Mouse (Mus musculus): ENCODE measurements around the gene Fli1. TPM values are rescaled to one million over a fixed set of nuclear protein-coding genes. Genes with fewer than 3 reads are reported as not detected.

Fli1 gene
- polyA plus RNA-seq, 1 experiment from 2014 or later: 22.5 TPM

- H3K36me3 ChIP-seq (replicated peaks): no peaks in the 10 kb centered on the region
- WGBS: 91% methylated on average over 4 of the region's 4 CpGs
- H3K4me1 ChIP-seq: peaks cover 9% of the 10 kb centered on the region
Observed at GRCm38 (mm10) chr9:32531588-32531987, 11.1 kb downstream of the Fli1 start.

GRCm38 (mm10) chr9:32530975-32531374 is 11.7 kb downstream of the Fli1 start:
- 80% methylated on average over 1 of the region's 1 CpGs for WGBS
- Histone ChIP-seq H3K4me3 (no peak overlapping the region), H3K27ac (no peak overlapping the region), H3K27me3 (ENCODE audit: poor library complexity, severe bottlenecking) (peaks cover 23% of the 10 kb centered on the region), H3K9me3 (no peaks in the 10 kb centered on the region), H3K4me1 (peaks cover 9% of the 10 kb centered on the region), H3K36me3 (replicated peaks) (no peaks in the 10 kb centered on the region)
- no peak for DNase-seq (ENCODE audit: extremely low spot score, low spot score)

More at GRCm38 (mm10) chr9:32531588-32531987, 11.1 kb downstream of the Fli1 start:
- no peaks in the 10 kb centered on the region for H3K9me3 ChIP-seq
- H3K27ac ChIP-seq: no peak overlapping the region
- no peak for DNase-seq (ENCODE audit: extremely low spot score, low spot score)
- H3K27me3 ChIP-seq (ENCODE audit: poor library complexity, severe bottlenecking): peaks cover 28% of the 10 kb centered on the region
- H3K4me3 ChIP-seq: no peak overlapping the region

- Histone ChIP-seq H3K36me3 (replicated peaks) (no peaks in the 10 kb centered on the region), H3K4me1 (peaks cover 9% of the 10 kb centered on the region), H3K27me3 (ENCODE audit: poor library complexity, severe bottlenecking) (peaks cover 15% of the 10 kb centered on the region), H3K4me3 (no peak overlapping the region), H3K9me3 (no peaks in the 10 kb centered on the region), H3K27ac (no peak overlapping the region)
- WGBS: 68% methylated on average over 5 of the region's 5 CpGs
- DNase-seq (ENCODE audit: extremely low spot score, low spot score): no peak
Observed at GRCm38 (mm10) chr9:32530188-32530587, 12.5 kb downstream of the Fli1 start.

GRCm38 (mm10) chr9:32529594-32529993 is 13.1 kb downstream of the Fli1 start:
- H3K4me1 ChIP-seq: peaks cover 9% of the 10 kb centered on the region
- 91% methylated on average over 5 of the region's 5 CpGs for WGBS
- H3K4me3 ChIP-seq: no peak overlapping the region
- H3K27me3 ChIP-seq (ENCODE audit: poor library complexity, severe bottlenecking): peaks cover 10% of the 10 kb centered on the region
- no peaks in the 10 kb centered on the region for H3K36me3 ChIP-seq (replicated peaks)
- no peak for DNase-seq (ENCODE audit: extremely low spot score, low spot score)
- H3K9me3 ChIP-seq: no peaks in the 10 kb centered on the region
- no peak overlapping the region for H3K27ac ChIP-seq

- no peak overlapping the region for H3K27ac ChIP-seq
- no peak for DNase-seq (ENCODE audit: extremely low spot score, low spot score)
- no peaks in the 10 kb centered on the region for H3K36me3 ChIP-seq (replicated peaks)
- H3K4me3 ChIP-seq: no peak overlapping the region
- peaks cover 9% of the 10 kb centered on the region for H3K4me1 ChIP-seq
- H3K9me3 ChIP-seq: no peaks in the 10 kb centered on the region
- 97% methylated on average over 7 of the region's 7 CpGs for WGBS
- no peaks in the 10 kb centered on the region for H3K27me3 ChIP-seq (ENCODE audit: poor library complexity, severe bottlenecking)
Observed at GRCm38 (mm10) chr9:32527329-32527728, 15.3 kb downstream of the Fli1 start.

GRCm38 (mm10) chr9:32525787-32526186 is 16.9 kb downstream of the Fli1 start:
- no peaks in the 10 kb centered on the region for H3K9me3 ChIP-seq
- H3K4me3 ChIP-seq: no peak overlapping the region
- peaks cover 12% of the 10 kb centered on the region for H3K4me1 ChIP-seq
- DNase-seq (ENCODE audit: extremely low spot score, low spot score): no peak
- WGBS: 85% methylated on average over 5 of the region's 5 CpGs
- H3K36me3 ChIP-seq (replicated peaks): no peaks in the 10 kb centered on the region
- H3K27me3 ChIP-seq (ENCODE audit: poor library complexity, severe bottlenecking): no peaks in the 10 kb centered on the region
- H3K27ac ChIP-seq: no peak overlapping the region

- no peak for DNase-seq (ENCODE audit: extremely low spot score, low spot score)
- 76% methylated on average over 2 of the region's 2 CpGs for WGBS
- Histone ChIP-seq H3K36me3 (replicated peaks) (no peaks in the 10 kb centered on the region), H3K27ac (no peak overlapping the region), H3K27me3 (ENCODE audit: poor library complexity, severe bottlenecking) (no peaks in the 10 kb centered on the region), H3K4me1 (peaks cover 27% of the 10 kb centered on the region), H3K4me3 (no peak overlapping the region), H3K9me3 (no peaks in the 10 kb centered on the region)
Observed at GRCm38 (mm10) chr9:32522536-32523245, 20.0 kb downstream of the Fli1 start.

- H3K4me3 ChIP-seq: no peak overlapping the region
- 82% methylated on average over 3 of the region's 3 CpGs for WGBS
- H3K9me3 ChIP-seq: no peaks in the 10 kb centered on the region
- no peaks in the 10 kb centered on the region for H3K27me3 ChIP-seq (ENCODE audit: poor library complexity, severe bottlenecking)
- peaks cover 32% of the 10 kb centered on the region for H3K4me1 ChIP-seq
- H3K27ac ChIP-seq: no peak overlapping the region
- no peaks in the 10 kb centered on the region for H3K36me3 ChIP-seq (replicated peaks)
- no peak for DNase-seq (ENCODE audit: extremely low spot score, low spot score)
Observed at GRCm38 (mm10) chr9:32521331-32521730, 21.3 kb downstream of the Fli1 start.

- no peaks in the 10 kb centered on the region for H3K36me3 ChIP-seq (replicated peaks)
- no peak for DNase-seq (ENCODE audit: extremely low spot score, low spot score)
- no peak overlapping the region for H3K4me3 ChIP-seq
- no peaks in the 10 kb centered on the region for H3K27me3 ChIP-seq (ENCODE audit: poor library complexity, severe bottlenecking)
- H3K4me1 ChIP-seq: peaks cover 35% of the 10 kb centered on the region
- H3K9me3 ChIP-seq: no peaks in the 10 kb centered on the region
- WGBS: 79% methylated on average over 6 of the region's 6 CpGs
- no peak overlapping the region for H3K27ac ChIP-seq
Observed at GRCm38 (mm10) chr9:32520821-32521220, 21.8 kb downstream of the Fli1 start.

- no peak for DNase-seq (ENCODE audit: extremely low spot score, low spot score)
Observed at GRCm38 (mm10) chr9:32519101-32520051, 23.3 kb downstream of the Fli1 start.

GRCm38 (mm10) chr9:32518351-32519075 is 24.1 kb downstream of the Fli1 start:
- Histone ChIP-seq H3K9me3 (no peaks in the 10 kb centered on the region), H3K27me3 (ENCODE audit: poor library complexity, severe bottlenecking) (no peaks in the 10 kb centered on the region), H3K4me3 (no peak overlapping the region), H3K27ac (peak overlapping the region; percentile 58; the same call in 1 of the 2 replicates), H3K4me1 (peaks cover 48% of the 10 kb centered on the region), H3K36me3 (replicated peaks) (no peaks in the 10 kb centered on the region)
- DNase-seq (ENCODE audit: extremely low spot score, low spot score): no peak
- 62% methylated on average over 13 of the region's 13 CpGs for WGBS

More at GRCm38 (mm10) chr9:32519101-32520051, 23.3 kb downstream of the Fli1 start:
- Histone ChIP-seq H3K4me1 (peaks cover 40% of the 10 kb centered on the region), H3K36me3 (replicated peaks) (no peaks in the 10 kb centered on the region), H3K9me3 (no peaks in the 10 kb centered on the region), H3K4me3 (no peak overlapping the region), H3K27me3 (ENCODE audit: poor library complexity, severe bottlenecking) (no peaks in the 10 kb centered on the region), H3K27ac (peak overlapping the region; percentile 58)
- 64% methylated on average over 22 of the region's 22 CpGs for WGBS

GRCm38 (mm10) chr9:32516691-32517090 is 26.0 kb downstream of the Fli1 start:
- Histone ChIP-seq H3K9me3 (no peaks in the 10 kb centered on the region), H3K27ac (no peak overlapping the region), H3K4me1 (peaks cover 50% of the 10 kb centered on the region), H3K27me3 (ENCODE audit: poor library complexity, severe bottlenecking) (no peaks in the 10 kb centered on the region), H3K4me3 (no peak overlapping the region), H3K36me3 (replicated peaks) (no peaks in the 10 kb centered on the region)
- WGBS: 78% methylated on average over 9 of the region's 9 CpGs
- no peak for DNase-seq (ENCODE audit: extremely low spot score, low spot score)

Data from forebrain, embryonic 10.5 days (tissue).